Mouse (Mus musculus) stomach, embryonic 16.5 days (tissue): ENCODE measurements at regions not wholly inside any gene's neighbourhood (a gene's known extent, or its start where the extent isn't known, plus 50 kb on each side); places are given as distances from the start of the nearest gene placed in this dataset.

Experiments
- ATAC-seq: fragments of 200-750 bp; cut with Nextera tagmentation; 2 replicates; pipeline ENCODE4 v1.8.0; 2017; ENCODE audit warnings: moderate number of reproducible peaks, moderate TSS enrichment; ENCODE audit not compliant: insufficient read depth, low FRiP score
- H3K27ac ChIP-seq: fragments of 300-500 bp; sonication (generic); 2 replicates; pipeline ENCODE4 v1.5.1; 2014; ENCODE audit warnings: low read length
- H3K27me3 ChIP-seq: fragments of 300-500 bp; sonication (generic); 2 replicates; pipeline ENCODE4 v1.6.1; 2014; ENCODE audit warnings: low read length, control low read depth, mixed read lengths; ENCODE audit not compliant: control insufficient read depth, insufficient read depth
- H3K36me3 ChIP-seq: fragments of 300-500 bp; sonication (generic); 2 replicates; pipeline ENCODE4 v1.6.1; 2014; ENCODE audit warnings: low read length; ENCODE audit not compliant: control insufficient read depth, insufficient read depth
- H3K4me1 ChIP-seq: fragments of 300-500 bp; sonication (generic); 2 replicates; pipeline ENCODE4 v1.6.1; 2014; ENCODE audit warnings: low read length, control low read depth, mixed read lengths; ENCODE audit not compliant: control insufficient read depth, insufficient read depth
- H3K4me2 ChIP-seq: fragments of 300-500 bp; sonication (generic); 2 replicates; pipeline ENCODE4 v1.6.1; 2014; ENCODE audit warnings: low read depth, low read length, mixed read lengths
- H3K4me3 ChIP-seq: fragments of 300-500 bp; sonication (generic); replicated peaks from 2 replicates; pipeline ENCODE4 v1.5.1; 2014; ENCODE audit warnings: mild to moderate bottlenecking, low read length
- H3K9ac ChIP-seq: fragments of 300-500 bp; sonication (generic); 2 replicates; pipeline ENCODE4 v1.6.1; 2014; ENCODE audit warnings: low read length
- H3K9me3 ChIP-seq: fragments of 300-500 bp; sonication (generic); replicated peaks from 2 replicates; pipeline ENCODE4 v1.6.1; 2016; ENCODE audit warnings: low read length, control low read depth; ENCODE audit not compliant: control insufficient read depth
- WGBS: fragments of 180-500 bp; shearing (Covaris S2); extraction: QIAGEN DNeasy Blood & Tissue Kit; methylation state at CpG from one replicate; pipeline ENCODE4 v1.1.7; 2014; 5-methylcytosine and 5-hydroxymethylcytosine counted together

DNA sequence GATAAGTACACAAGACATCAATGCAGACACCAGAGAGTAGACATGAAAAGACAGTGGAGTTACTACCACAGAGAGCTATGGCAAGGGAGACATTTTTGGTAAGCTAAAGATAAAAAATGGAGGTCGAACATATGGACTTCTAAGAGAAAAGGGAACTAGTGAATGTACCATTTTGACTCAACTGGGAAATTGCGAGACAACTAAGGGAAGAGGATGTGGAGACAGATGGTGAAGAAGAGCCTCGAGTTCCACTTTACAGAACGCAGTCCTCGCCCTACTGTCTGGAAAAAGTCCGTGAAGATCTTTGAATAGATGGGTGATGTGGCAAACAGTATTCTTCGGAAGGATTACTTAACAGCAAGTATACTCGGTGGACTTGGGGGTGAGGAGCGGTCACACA, 181.2 kb upstream of the Mpped2 start:
- H3K4me2 ChIP-seq = no peak overlapping the region
- no peak overlapping the region for H3K4me3 ChIP-seq
- ATAC-seq = no peak
- 76% methylated on average over 9 of the region's 9 CpGs for WGBS
- no peaks in the 10 kb centered on the region for H3K9me3 ChIP-seq
- no peak overlapping the region for H3K9ac ChIP-seq
- H3K27me3 ChIP-seq = no peaks in the 10 kb centered on the region
- no peaks in the 10 kb centered on the region for H3K36me3 ChIP-seq
- no peaks in the 10 kb centered on the region for H3K4me1 ChIP-seq
- H3K27ac ChIP-seq = no peak overlapping the region

DNA sequence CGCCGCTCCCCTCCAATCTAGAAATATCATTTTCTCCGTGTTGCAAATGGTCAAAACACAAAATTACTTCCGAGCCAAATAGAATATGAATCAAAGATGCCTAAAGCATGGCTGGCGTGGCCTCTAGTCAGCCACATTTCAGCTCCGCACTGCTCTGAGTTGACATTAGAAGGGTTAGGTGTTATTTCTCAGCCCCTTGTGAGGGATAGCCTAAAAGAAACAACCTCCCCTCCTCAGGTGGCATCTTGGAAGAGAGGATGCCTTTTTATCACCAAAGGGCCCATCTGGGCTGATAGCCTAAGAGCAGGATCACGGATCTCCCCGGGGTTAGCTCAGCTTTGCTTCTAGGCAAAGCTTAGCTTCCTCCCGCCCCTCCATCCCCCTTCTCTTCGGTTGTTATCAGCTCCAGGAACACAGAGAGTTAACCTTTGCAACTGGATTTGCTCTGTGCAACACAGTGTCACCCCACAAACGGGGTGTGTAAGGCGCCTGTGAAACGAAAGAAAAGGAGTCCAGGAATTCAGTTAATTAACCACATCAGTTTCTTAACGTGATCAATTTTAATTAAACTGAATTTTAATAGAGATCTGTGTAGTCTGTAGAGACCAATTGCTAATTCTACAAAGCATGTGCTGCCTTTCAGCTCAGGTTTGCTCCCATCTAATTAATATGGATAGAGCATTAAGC, 180.6 kb upstream of the Mpped2 start:
- H3K27ac ChIP-seq = no peak overlapping the region
- no peaks in the 10 kb centered on the region for H3K36me3 ChIP-seq
- WGBS = 44% methylated on average over 14 of the region's 14 CpGs
- no peaks in the 10 kb centered on the region for H3K27me3 ChIP-seq
- H3K4me1 ChIP-seq = no peaks in the 10 kb centered on the region
- no peak overlapping the region for H3K9ac ChIP-seq
- ATAC-seq = no peak
- no peaks in the 10 kb centered on the region for H3K9me3 ChIP-seq
- H3K4me2 ChIP-seq = no peak overlapping the region
- H3K4me3 ChIP-seq = no peak overlapping the region

DNA sequence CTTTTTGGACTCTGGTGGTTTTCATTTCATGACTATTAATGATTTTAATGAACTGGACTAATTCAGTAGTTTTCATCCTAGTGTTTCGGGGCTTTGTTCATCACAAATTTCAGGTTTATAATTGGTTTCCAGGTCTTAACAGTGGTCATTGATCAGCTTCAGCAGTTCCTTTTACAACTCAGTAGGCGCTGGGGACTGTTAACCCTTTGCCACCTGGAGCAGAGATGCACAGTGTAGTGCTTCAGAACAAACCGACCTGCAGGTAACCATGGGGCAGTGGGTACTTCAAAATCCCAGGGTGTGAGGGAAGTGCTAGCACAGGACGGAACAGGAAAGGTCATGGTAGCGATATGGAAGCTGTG, 180.1 kb upstream of the Mpped2 start:
- no peaks in the 10 kb centered on the region for H3K36me3 ChIP-seq
- no peak overlapping the region for H3K9ac ChIP-seq
- H3K4me2 ChIP-seq = no peak overlapping the region
- 53% methylated on average over 5 of the region's 5 CpGs for WGBS
- H3K9me3 ChIP-seq = no peaks in the 10 kb centered on the region
- no peaks in the 10 kb centered on the region for H3K27me3 ChIP-seq
- no peaks in the 10 kb centered on the region for H3K4me1 ChIP-seq
- H3K4me3 ChIP-seq = no peak overlapping the region
- no peak overlapping the region for H3K27ac ChIP-seq
- no peak for ATAC-seq

DNA sequence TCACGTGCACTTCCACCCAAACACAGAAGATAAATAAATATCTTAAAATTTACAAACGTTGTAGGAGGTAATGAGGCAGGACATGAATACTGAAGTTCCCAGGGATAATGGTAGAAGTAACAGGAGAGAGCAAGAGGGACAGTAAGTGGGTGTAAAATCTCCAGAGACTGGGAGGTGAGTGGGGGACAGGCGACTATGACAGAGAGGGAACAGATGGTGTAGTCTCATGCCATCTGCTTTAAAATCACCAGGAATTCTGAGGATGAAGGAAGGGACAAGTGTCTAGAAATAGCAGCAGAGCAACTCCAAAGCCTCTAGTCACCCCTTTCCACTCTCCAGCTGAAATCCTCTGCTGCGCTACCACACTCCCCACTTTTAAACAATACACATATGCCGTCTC, 175.8 kb upstream of the Mpped2 start:
- Histone ChIP-seq H3K27ac (no peak overlapping the region), H3K9ac (no peak overlapping the region), H3K36me3 (no peaks in the 10 kb centered on the region), H3K27me3 (no peaks in the 10 kb centered on the region), H3K4me3 (no peak overlapping the region), H3K4me1 (no peaks in the 10 kb centered on the region), H3K4me2 (no peak overlapping the region), H3K9me3 (no peaks in the 10 kb centered on the region)
- 67% methylated on average over 5 of the region's 5 CpGs for WGBS
- ATAC-seq = no peak

DNA sequence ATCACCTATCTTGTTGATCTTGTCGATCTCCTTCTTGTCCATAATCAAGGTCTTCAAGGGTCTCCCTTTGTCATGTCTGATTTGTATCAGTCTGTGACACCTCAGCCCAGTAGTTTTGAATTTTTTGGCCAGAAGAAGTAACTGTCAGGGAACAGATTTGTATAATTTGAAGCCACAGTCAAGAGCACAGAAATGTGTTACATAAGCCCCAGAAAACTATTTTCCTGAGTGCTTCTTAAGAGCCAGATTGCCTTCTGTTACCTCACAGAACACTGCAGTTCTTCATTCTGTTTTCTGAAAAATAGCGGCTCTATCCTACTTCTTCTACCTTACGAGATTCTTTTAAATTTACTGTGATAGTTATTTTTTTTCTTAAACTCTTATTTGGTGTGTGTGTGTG, 170.1 kb upstream of the Mpped2 start:
- no peak for ATAC-seq
- H3K4me3 ChIP-seq = no peak overlapping the region
- no peak overlapping the region for H3K9ac ChIP-seq
- no peaks in the 10 kb centered on the region for H3K9me3 ChIP-seq
- H3K4me1 ChIP-seq = peaks cover 5% of the 10 kb centered on the region; the same call in 1 of the 2 replicates
- no peaks in the 10 kb centered on the region for H3K36me3 ChIP-seq
- no peak overlapping the region for H3K27ac ChIP-seq
- no peaks in the 10 kb centered on the region for H3K27me3 ChIP-seq
- 87% methylated on average over 3 of the region's 3 CpGs for WGBS
- no peak overlapping the region for H3K4me2 ChIP-seq

DNA sequence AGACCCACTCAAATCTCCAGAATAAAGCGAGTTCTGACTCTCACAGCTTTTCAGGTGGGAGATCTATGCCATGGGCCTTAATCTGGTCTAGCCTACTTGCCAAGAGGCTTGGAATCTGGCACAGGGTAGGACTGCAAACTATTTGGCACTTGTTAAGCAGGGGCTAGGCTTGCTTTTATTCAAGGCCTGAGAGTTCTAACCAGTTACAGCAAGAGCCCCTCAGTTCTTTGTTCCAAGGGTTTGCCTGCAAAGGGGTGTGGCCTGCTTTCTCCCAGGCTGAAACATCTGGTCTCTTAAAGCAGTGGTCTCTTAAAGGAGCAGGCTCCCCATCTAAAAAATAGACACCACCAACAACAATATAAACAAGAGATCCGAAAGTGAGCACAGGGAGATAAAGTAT, 166.1 kb upstream of the Mpped2 start:
- Histone ChIP-seq H3K9me3 (no peaks in the 10 kb centered on the region), H3K4me1 (peaks cover 5% of the 10 kb centered on the region; the same call in 1 of the 2 replicates), H3K4me2 (no peak overlapping the region), H3K9ac (no peak overlapping the region), H3K27ac (no peak overlapping the region), H3K4me3 (no peak overlapping the region), H3K27me3 (no peaks in the 10 kb centered on the region), H3K36me3 (no peaks in the 10 kb centered on the region)
- no peak for ATAC-seq
- 49% methylated on average over 2 of the region's 2 CpGs for WGBS

DNA sequence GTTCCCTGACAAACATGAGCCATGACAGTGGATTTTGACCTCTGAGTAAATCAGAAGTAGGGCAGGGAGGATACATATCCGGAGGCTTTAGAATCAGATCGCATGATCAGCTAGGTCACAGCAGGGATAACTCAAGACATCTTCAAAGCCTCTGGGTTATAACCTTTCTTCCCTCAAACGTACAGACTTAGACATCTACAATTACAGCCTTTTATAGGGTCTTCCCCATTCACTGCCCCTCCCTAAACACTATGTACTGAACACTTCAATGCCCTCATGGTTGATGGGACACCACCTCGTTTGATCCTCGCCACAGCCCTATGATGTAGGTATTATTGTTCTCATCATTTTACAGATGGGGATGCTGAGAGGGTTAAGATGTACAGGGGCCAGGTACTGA, 163.8 kb upstream of the Mpped2 start:
- Histone ChIP-seq H3K36me3 (no peaks in the 10 kb centered on the region), H3K9me3 (no peaks in the 10 kb centered on the region), H3K9ac (no peak overlapping the region), H3K27me3 (no peaks in the 10 kb centered on the region), H3K4me2 (no peak overlapping the region), H3K4me1 (peaks cover 5% of the 10 kb centered on the region; the same call in 1 of the 2 replicates), H3K4me3 (no peak overlapping the region), H3K27ac (no peak overlapping the region)
- ATAC-seq = no peak
- 68% methylated on average over 5 of the region's 5 CpGs for WGBS

DNA sequence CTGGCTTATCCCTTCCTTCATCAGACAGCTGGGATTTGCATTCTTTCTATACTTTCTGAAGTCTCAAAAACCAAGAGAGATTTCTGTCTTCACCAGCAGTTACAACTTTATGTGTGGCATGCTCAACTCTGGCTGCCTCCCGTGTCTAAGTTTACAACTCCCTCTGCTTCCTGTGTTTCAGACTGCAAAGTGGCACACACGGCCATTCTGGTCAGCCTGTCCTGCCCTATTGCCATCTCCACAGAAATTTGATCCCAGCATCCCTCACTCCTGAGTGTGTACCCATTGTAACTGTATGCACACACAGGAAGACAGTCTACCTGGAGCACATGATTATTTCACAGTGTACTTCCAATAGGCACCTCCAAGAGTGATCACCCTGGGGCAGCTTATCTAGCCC, 163.3 kb upstream of the Mpped2 start:
- no peak for ATAC-seq
- H3K9ac ChIP-seq = no peak overlapping the region

DNA sequence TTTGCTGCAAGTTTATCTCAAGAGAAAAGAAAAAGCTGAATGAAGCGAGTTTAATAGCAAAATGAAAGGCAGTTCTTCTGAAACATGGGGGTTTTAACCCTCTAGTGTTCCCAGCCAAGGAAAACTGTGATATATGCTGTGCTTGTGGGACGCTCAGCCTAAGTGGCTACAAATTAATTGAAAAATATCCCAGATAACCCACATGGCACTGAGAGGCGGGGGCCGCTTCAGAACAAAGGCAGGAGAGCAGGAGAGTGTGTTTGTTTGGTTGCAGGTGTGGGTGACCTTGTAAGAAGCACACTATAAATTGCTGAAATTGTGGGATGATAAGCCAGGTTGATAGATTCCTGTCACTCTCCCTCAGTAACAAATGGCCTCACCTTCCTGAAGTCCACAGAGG, 154.7 kb upstream of the Mpped2 start:
- no peak overlapping the region for H3K27ac ChIP-seq
- H3K9me3 ChIP-seq = no peaks in the 10 kb centered on the region
- H3K9ac ChIP-seq = no peak overlapping the region
- ATAC-seq = no peak
- WGBS = 62% methylated on average over 4 of the region's 4 CpGs
- H3K4me1 ChIP-seq = no peaks in the 10 kb centered on the region
- H3K4me3 ChIP-seq = no peak overlapping the region
- H3K4me2 ChIP-seq = no peak overlapping the region
- no peaks in the 10 kb centered on the region for H3K27me3 ChIP-seq
- H3K36me3 ChIP-seq = no peaks in the 10 kb centered on the region

More for the DNA sequence above, 163.3 kb upstream of the Mpped2 start:
- H3K9me3 ChIP-seq = no peaks in the 10 kb centered on the region
- no peak overlapping the region for H3K4me3 ChIP-seq
- WGBS = 50% methylated on average over 2 of the region's 2 CpGs
- H3K4me2 ChIP-seq = no peak overlapping the region
- no peaks in the 10 kb centered on the region for H3K36me3 ChIP-seq
- H3K4me1 ChIP-seq = peaks cover 5% of the 10 kb centered on the region; the same call in 1 of the 2 replicates
- no peaks in the 10 kb centered on the region for H3K27me3 ChIP-seq
- H3K27ac ChIP-seq = no peak overlapping the region
